Mouse (Mus musculus): ENCODE measurements around the gene Tnfsf15. TPM values are rescaled to one million over a fixed set of nuclear protein-coding genes. Genes with fewer than 3 reads are reported as not detected.

The Tnfsf15 gene
- polyA plus RNA-seq, 1 experiment from 2014 or later, result 0.02 TPM

DNA sequence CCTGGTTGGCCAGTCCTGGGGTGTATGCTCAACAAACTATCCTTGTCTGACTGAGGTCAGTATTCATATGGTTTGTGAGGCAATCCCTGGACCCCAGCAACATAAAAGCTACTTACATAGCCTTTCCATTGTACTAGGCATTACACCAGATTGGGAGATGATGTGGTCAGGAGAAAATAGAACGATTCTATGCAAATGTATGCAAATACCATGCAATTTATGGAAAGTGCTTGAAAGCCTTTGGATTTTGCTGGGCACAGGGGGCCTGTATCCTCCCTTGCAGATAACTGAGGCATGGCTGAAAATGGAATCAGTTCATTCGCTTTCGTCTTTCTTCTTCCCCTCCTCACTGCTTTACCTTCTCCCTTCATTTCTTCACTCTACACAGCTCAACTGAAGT lies 63.4 kb downstream of the Tnfsf15 start:
- Histone ChIP-seq H3K27me3 (no peaks in the 10 kb centered on the region), H3K9ac (no peak overlapping the region), H3K4me3 (replicated peaks) (no peak overlapping the region), H3K27ac (no peak overlapping the region), H3K9me3 (replicated peaks) (no peaks in the 10 kb centered on the region), H3K4me2 (no peak overlapping the region), H3K4me1 (replicated peaks) (no peaks in the 10 kb centered on the region), H3K36me3 (no peaks in the 10 kb centered on the region)
- ATAC-seq (ENCODE audit: low read depth) (no peak), DNase-seq (no peak)
- WGBS (ENCODE audit: insufficient replicate concordance), result 71% methylated on average over 3 of the region's 3 CpGs

Other genes with a start within 250 kb of the Tnfsf15 start
- gene Whrn, start 249.1 kb downstream of the Tnfsf15 start, polyA plus RNA-seq (2015; fragmentation: Nextera tagmentation; extraction: Ambion mirVana), result 0.10 and 0.18 TPM in 2 replicates
- 125 and 135 TPM in 2 replicates for gene Atp6v1g1, start 200.3 kb downstream of the Tnfsf15 start, polyA plus RNA-seq (2015; fragmentation: Nextera tagmentation; extraction: Ambion mirVana)
- 6.4 and 7.9 TPM in 2 replicates for gene Tmem268, start 186.3 kb downstream of the Tnfsf15 start, polyA plus RNA-seq (2015; fragmentation: Nextera tagmentation; extraction: Ambion mirVana)
- not detected in 2 replicates for gene Gm11213, start 139.9 kb downstream of the Tnfsf15 start, polyA plus RNA-seq (2015; fragmentation: Nextera tagmentation; extraction: Ambion mirVana)
- gene Tex48, start 122.7 kb downstream of the Tnfsf15 start, polyA plus RNA-seq (2015; fragmentation: Nextera tagmentation; extraction: Ambion mirVana), result not detected in 2 replicates
- not detected in 2 replicates for gene Gm11214, start 81.7 kb downstream of the Tnfsf15 start, polyA plus RNA-seq (2015; fragmentation: Nextera tagmentation; extraction: Ambion mirVana)
- not detected in 2 replicates for gene Tnfsf8, start 116.2 kb upstream of the Tnfsf15 start, polyA plus RNA-seq (2015; fragmentation: Nextera tagmentation; extraction: Ambion mirVana)